12 mouse cellular contexts compared by ENCODE assay signal in genomic region chr16:78321559-78321958, GRCm38 (mm10). TPM values are rescaled to one million over a fixed set of nuclear protein-coding genes. Genes with fewer than 3 reads are reported as not detected.
DNase-seq lines count a peak whose midpoint lies in the region; ATAC-seq and TF ChIP-seq lines count a peak whose summit lies in the region.
"Had no signal": no experiment of that assay in that cellular context is flagged by ENCODE, and none has a peak within 500 bp of the region (broad histone marks: within the 10 kb centered on the region; RNA-seq: fewer than 3 reads in every experiment).

No protein-coding gene starts in this region.

- H3K27me3 ChIP-seq in heart, embryonic 16.5 days (ENCODE audit: control insufficient read depth, insufficient read depth, low read length), result no peaks in the 10 kb centered on the region
- no peaks in the 10 kb centered on the region for H3K27me3 ChIP-seq in forebrain, embryonic 11.5 days (ENCODE audit: control insufficient read depth, insufficient read depth, low read length)
- H3K27me3 ChIP-seq in midbrain, embryonic 10.5 days (ENCODE audit: low read depth, poor library complexity, severe bottlenecking), result no peaks in the 10 kb centered on the region
- H3K27me3 ChIP-seq in thymus, adult 2 months (ENCODE audit: control insufficient read depth, insufficient read depth, low read length), result no peaks in the 10 kb centered on the region

- ATAC-seq in heart, embryonic 16.5 days (replicated peaks; ENCODE audit: extremely low read depth, insufficient read depth, low FRiP score), result no peak
- ATAC-seq in forebrain, embryonic 11.5 days (replicated peaks; ENCODE audit: low FRiP score), result peak; percentile 81
- ATAC-seq: CD4-positive, CD25-positive, alpha-beta regulatory T cell, adult 4 months had no signal

- TF ChIP-seq POLR2A in brain, embryonic 14.5 days (IDR thresholded peaks at IDR 0.05; ENCODE audit: borderline replicate concordance, extremely low read depth, insufficient read depth, insufficient read length, poor library complexity, severe bottlenecking), result no peak
- no peak for TF ChIP-seq POLR2A in thymus, adult 2 months (IDR thresholded peaks at IDR 0.05; ENCODE audit: control insufficient read depth, extremely low read depth, insufficient read depth, low read length, poor library complexity)

- H3K4me3 ChIP-seq in heart, embryonic 16.5 days (ENCODE audit: low read length), result no peak overlapping the region
- no peak overlapping the region for H3K4me3 ChIP-seq in forebrain, embryonic 11.5 days (ENCODE audit: low read depth, low read length)
- peak overlapping the region; percentile 21 for H3K4me3 ChIP-seq in midbrain, embryonic 10.5 days
- H3K4me3 ChIP-seq in thymus, adult 2 months (ENCODE audit: control insufficient read depth, insufficient read depth, low read length), result no peak overlapping the region

- peaks cover 29% of the 10 kb centered on the region for H3K4me1 ChIP-seq in heart, embryonic 16.5 days (ENCODE audit: control insufficient read depth, insufficient read depth, low read length)
- peaks cover 19% of the 10 kb centered on the region; the same call in 1 of the 2 replicates for H3K4me1 ChIP-seq in forebrain, embryonic 11.5 days (replicated peaks; ENCODE audit: control insufficient read depth, insufficient read depth, low read length)
- H3K4me1 ChIP-seq in midbrain, embryonic 10.5 days, result peaks cover 43% of the 10 kb centered on the region
- H3K4me1 ChIP-seq in thymus, adult 2 months (replicated peaks; ENCODE audit: control insufficient read depth, insufficient read depth, low read length), result no peaks in the 10 kb centered on the region

- H3K36me3 ChIP-seq in heart, embryonic 16.5 days (ENCODE audit: control insufficient read depth, insufficient read depth), result no peaks in the 10 kb centered on the region
- H3K36me3 ChIP-seq in forebrain, embryonic 11.5 days (ENCODE audit: control insufficient read depth, insufficient read depth, low read length), result no peaks in the 10 kb centered on the region; the same call in 1 of the 2 replicates
- peaks cover 31% of the 10 kb centered on the region for H3K36me3 ChIP-seq in midbrain, embryonic 10.5 days
- H3K36me3 ChIP-seq in thymus, adult 2 months (ENCODE audit: control insufficient read depth, insufficient read depth, low read length), result no peaks in the 10 kb centered on the region

- H3K27ac ChIP-seq in heart, embryonic 16.5 days (ENCODE audit: low read length), result no peak overlapping the region
- no peak overlapping the region for H3K27ac ChIP-seq in forebrain, embryonic 11.5 days (ENCODE audit: low read depth, low read length)
- 0 out of 2 replicates have a peak overlapping the region, but pooled peaks have one; percentile 56 for H3K27ac ChIP-seq in midbrain, embryonic 10.5 days (replicated peaks)
- no peak overlapping the region for H3K27ac ChIP-seq in thymus, adult 2 months (ENCODE audit: control insufficient read depth, insufficient read depth, low read length)
- H3K27ac ChIP-seq: liver, embryonic 14.5 days had no signal

- H3K9ac ChIP-seq in heart, embryonic 16.5 days (ENCODE audit: low read length), result no peak overlapping the region
- no peak overlapping the region for H3K9ac ChIP-seq in forebrain, embryonic 11.5 days (ENCODE audit: low read length)
- H3K9ac ChIP-seq: liver, embryonic 14.5 days had no signal

- DNase-seq in heart, adult 8-10 months (ENCODE audit: low spot score), result no peak
- peak; percentile 59 for DNase-seq in brain, embryonic 14.5 days (ENCODE audit: low read depth)
- DNase-seq in forebrain, embryonic 11.5 days (ENCODE audit: low spot score), result peak; percentile 45
- DNase-seq in midbrain, embryonic 10.5 days (ENCODE audit: low spot score), result peak; percentile 31
- DNase-seq in thymus, postnatal 25 days, result no peak
- no peak for DNase-seq in thymus, adult 2 months
- no peak for DNase-seq in lung, postnatal 25 days (ENCODE audit: low spot score)
- DNase-seq: cerebellum, adult 9-11 months; layer of hippocampus, postnatal 36 days had no signal

- TF ChIP-seq CTCF in brain, embryonic 14.5 days (IDR thresholded peaks at IDR 0.05; ENCODE audit: borderline replicate concordance, extremely low read depth, insufficient read depth, insufficient read length), result no peak
- no peak for TF ChIP-seq CTCF in thymus, adult 2 months (IDR thresholded peaks at IDR 0.05; ENCODE audit: borderline replicate concordance, control insufficient read depth, extremely low read depth, insufficient read depth, low read length, poor library complexity)

- H3K4me2 ChIP-seq in heart, embryonic 16.5 days (ENCODE audit: low read depth, low read length), result peak overlapping the region; percentile 33; the same call in 1 of the 2 replicates
- peak overlapping the region; percentile 22 for H3K4me2 ChIP-seq in forebrain, embryonic 11.5 days (ENCODE audit: low read depth, low read length, severe bottlenecking)

- H3K9me3 ChIP-seq in heart, embryonic 16.5 days (replicated peaks; ENCODE audit: control insufficient read depth, low read length), result no peaks in the 10 kb centered on the region
- H3K9me3 ChIP-seq in forebrain, embryonic 11.5 days (ENCODE audit: control insufficient read depth, low read length), result no peaks in the 10 kb centered on the region
- H3K9me3 ChIP-seq in midbrain, embryonic 10.5 days (replicated peaks), result no peaks in the 10 kb centered on the region

- WGBS in heart, embryonic 16.5 days, result 19% methylated on average over 7 of the region's 7 CpGs
- WGBS in forebrain, embryonic 11.5 days, result 6% methylated on average over 7 of the region's 7 CpGs
- WGBS in midbrain, embryonic 10.5 days, result 1% methylated on average over 7 of the region's 7 CpGs
- 59% methylated on average over 7 of the region's 7 CpGs for WGBS in thymus, adult 2 months

RNA-seq across cellular contexts. Expression of gene Cxadr, which starts 20.3 kb away (rescaled TPM):
- polyA plus RNA-seq in heart, embryonic 16.5 days (2015; fragmentation: Nextera tagmentation; extraction: Ambion mirVana), result 25.8 and 28.5 TPM in 2 replicates
- 10 to 100 TPM; 30.6 to 50.2 (median 38.4) TPM for total RNA-seq in heart, adult 8-10 months (2022)
- 82.6 and 124 TPM in 2 replicates for polyA plus RNA-seq in brain, embryonic 14.5 days (2012; rRNA removed)
- polyA plus RNA-seq in forebrain, embryonic 11.5 days (2014; fragmentation: Nextera tagmentation; extraction: Ambion mirVana), result 57.1 and 63.4 TPM in 2 replicates
- polyA plus RNA-seq in midbrain, embryonic 10.5 days (2016; fragmentation: Nextera tagmentation; extraction: Ambion mirVana), result 59.9 and 75.6 TPM in 2 replicates
- 2.8 and 4.5 TPM in 2 replicates for polyA plus RNA-seq in thymus, adult 2 months (2012; rRNA removed)

RNA-seq across cellular contexts. Expression of gene Btg3, which starts 55.4 kb away (rescaled TPM):
- 40.2 and 50.4 TPM in 2 replicates for polyA plus RNA-seq in heart, embryonic 16.5 days (2015; fragmentation: Nextera tagmentation; extraction: Ambion mirVana)
- 1 to 10 TPM; 5.3 to 6.5 (median 5.8) TPM for total RNA-seq in heart, adult 8-10 months (2022)
- polyA plus RNA-seq in brain, embryonic 14.5 days (2012; rRNA removed), result 8.2 and 8.4 TPM in 2 replicates
- 51.2 and 57.7 TPM in 2 replicates for polyA plus RNA-seq in forebrain, embryonic 11.5 days (2014; fragmentation: Nextera tagmentation; extraction: Ambion mirVana)
- 40.0 and 43.6 TPM in 2 replicates for polyA plus RNA-seq in midbrain, embryonic 10.5 days (2016; fragmentation: Nextera tagmentation; extraction: Ambion mirVana)
- polyA plus RNA-seq in thymus, adult 2 months (2012; rRNA removed), result 2.8 and 3.5 TPM in 2 replicates

Comparison
In these comparisons a context has a peak if more than half of its experiments do, and no peak if none do; other contexts are left out.
1. DNase-seq: peak in brain, embryonic 14.5 days (single experiment), forebrain, embryonic 11.5 days (single experiment) and midbrain, embryonic 10.5 days (single experiment); none in heart, adult 8-10 months (single experiment), thymus, postnatal 25 days (single experiment), thymus, adult 2 months (single experiment) and lung, postnatal 25 days (single experiment).